Mouse (Mus musculus) myocyte (in vitro differentiated cells): Measurements from ENCODE around the gene Icos. TPM values are rescaled to one million over a fixed set of nuclear protein-coding genes. Genes with fewer than 3 reads are reported as not detected.

Experiments
- H3K27me3 ChIP-seq: one replicate; pipeline ENCODE4 v1.6.1; 2011; ENCODE audit not compliant: control insufficient read depth, insufficient read depth, insufficient read length
- H3K36me3 ChIP-seq: one replicate; pipeline ENCODE4 v1.6.1; 2011; ENCODE audit not compliant: control insufficient read depth, insufficient read depth
- H3K4me2 ChIP-seq: one replicate; pipeline ENCODE4 v1.6.1; 2011; ENCODE audit warnings: low read depth, control low read depth
- H3K4me3 ChIP-seq: one replicate; pipeline ENCODE4 v1.5.1; 2011; ENCODE audit warnings: mild to moderate bottlenecking, control low read depth, moderate library complexity
- H3K79me2 ChIP-seq: one replicate; pipeline ENCODE4 v1.6.1; 2011; ENCODE audit not compliant: control insufficient read depth, insufficient read depth
- H3ac ChIP-seq: one replicate; pipeline ENCODE4 v1.6.1; 2011; ENCODE audit not compliant: control insufficient read depth, insufficient read length
- CEBPB ChIP-seq: IDR thresholded peaks from 2 replicates; pipeline ENCODE4 v1.6.1; 2011; ENCODE audit warnings: mild to moderate bottlenecking, moderate library complexity; ENCODE audit not compliant: poor library complexity, insufficient read depth, severe bottlenecking
- E2F4 ChIP-seq: IDR thresholded peaks from one replicate; pipeline ENCODE4 v1.6.1; 2011; ENCODE audit warnings: mild to moderate bottlenecking, control low read depth, moderate library complexity; ENCODE audit not compliant: insufficient read depth
- MAX ChIP-seq: IDR thresholded peaks from one replicate; pipeline ENCODE4 v1.6.1; 2011; ENCODE audit warnings: low read depth, mild to moderate bottlenecking, control low read depth
- MYOD1 ChIP-seq, 3 experiments: IDR thresholded peaks; one replicate each; pipeline ENCODE4 v1.6.1; 2011; ENCODE audit warnings: control low read depth in 2 of 3, low read depth in 2 of 3, mild to moderate bottlenecking in 2 of 3, moderate library complexity in 1 of 3; ENCODE audit not compliant: insufficient read length in 2 of 3, control insufficient read depth in 1 of 3
- MYOG ChIP-seq, 3 experiments: IDR thresholded peaks; one replicate each; pipeline ENCODE4 v1.6.1; 2011; ENCODE audit warnings: control low read depth in 2 of 3, low read depth in 2 of 3, mild to moderate bottlenecking in 2 of 3; ENCODE audit not compliant: insufficient read length in 2 of 3, control insufficient read depth in 1 of 3, insufficient read depth in 1 of 3
- POLR2A ChIP-seq: IDR thresholded peaks from one replicate; pipeline ENCODE4 v1.6.1; 2011; ENCODE audit warnings: low read depth, mild to moderate bottlenecking, control low read depth, moderate library complexity; ENCODE audit not compliant: insufficient read length
- POLR2AphosphoS2 ChIP-seq: IDR thresholded peaks from one replicate; pipeline ENCODE4 v1.6.1; 2011; ENCODE audit warnings: low read depth, control low read depth; ENCODE audit not compliant: insufficient read length
- REST ChIP-seq: IDR thresholded peaks from one replicate; pipeline ENCODE4 v1.6.1; 2011; ENCODE audit warnings: mild to moderate bottlenecking, control low read depth, moderate library complexity; ENCODE audit not compliant: insufficient read depth, insufficient read length
- SRF ChIP-seq: IDR thresholded peaks from one replicate; pipeline ENCODE4 v1.6.1; 2011; ENCODE audit warnings: low read depth; ENCODE audit not compliant: control insufficient read depth, insufficient read length
- TCF12 ChIP-seq: IDR thresholded peaks from one replicate; pipeline ENCODE4 v1.6.1; 2011; ENCODE audit warnings: mild to moderate bottlenecking, control low read depth; ENCODE audit not compliant: poor library complexity, insufficient read depth, severe bottlenecking
- TCF3 ChIP-seq: IDR thresholded peaks from one replicate; pipeline ENCODE4 v1.6.1; 2011; ENCODE audit warnings: low read depth, control low read depth; ENCODE audit not compliant: insufficient read length
- USF1 ChIP-seq: IDR thresholded peaks from one replicate; pipeline ENCODE4 v1.6.1; 2011; ENCODE audit warnings: low read depth, mild to moderate bottlenecking, control low read depth, moderate library complexity
- polyA plus RNA-seq: library from polyadenylated mRNA; unstranded; fragments of >200 nt; fragmentation: generic; extraction: Trizol; gene quantifications from one replicate; pipeline ENCODE4 v1.2.1, GENCODE M21; 2012; ENCODE audit warnings: missing spikeins

The Icos gene
- polyA plus RNA-seq, 1 experiment = not detected

GRCm38 (mm10) chr1:61046055-61046705 is 68.5 kb downstream of the Icos start:
- H3K27me3 ChIP-seq = no peaks in the 10 kb centered on the region
- no peaks in the 10 kb centered on the region for H3K79me2 ChIP-seq
- H3K4me3 ChIP-seq = no peak overlapping the region
- H3K36me3 ChIP-seq = no peaks in the 10 kb centered on the region
- H3K4me2 ChIP-seq = no peak overlapping the region
- H3ac ChIP-seq = no peak overlapping the region
- no peak for TF ChIP-seq MYOG (IDR thresholded peaks at IDR 0.05; ENCODE audit: control insufficient read depth in 1 of 3, insufficient read depth in 1 of 3, insufficient read length in 2 of 3, low read depth in 2 of 3)
- TF ChIP-seq CEBPB = no peak
- no peak for TF ChIP-seq E2F4
- no peak for TF ChIP-seq TCF3

GRCm38 (mm10) chr1:61047336-61047735 is 69.6 kb downstream of the Icos start:
- Histone ChIP-seq H3K79me2 (no peaks in the 10 kb centered on the region), H3ac (no peak overlapping the region), H3K36me3 (no peaks in the 10 kb centered on the region), H3K4me2 (no peak overlapping the region), H3K27me3 (no peaks in the 10 kb centered on the region), H3K4me3 (no peak overlapping the region)
- TF ChIP-seq MYOD1 (IDR thresholded peaks at IDR 0.05; ENCODE audit: control insufficient read depth in 1 of 3, insufficient read length in 2 of 3, low read depth in 2 of 3) (no peak), CEBPB (no peak), MYOG (IDR thresholded peaks at IDR 0.05; ENCODE audit: control insufficient read depth in 1 of 3, insufficient read depth in 1 of 3, insufficient read length in 2 of 3, low read depth in 2 of 3) (no peak), TCF3 (no peak), REST (no peak), USF1 (no peak), TCF12 (no peak), SRF (no peak), E2F4 (no peak), MAX (no peak), POLR2A (no peak), POLR2AphosphoS2 (no peak)

Other genes starting within 250 kb of the Icos start
- not detected for gene Ctla4, start 90.9 kb upstream of the Icos start, polyA plus RNA-seq